Mouse (Mus musculus) small intestine, adult 2 months (tissue): ENCODE data around the gene Mettl18.

Source experiments
- CTCF ChIP-seq: fragments of 200-500 bp; IDR thresholded peaks from 2 replicates; pipeline ENCODE4 v1.5.1; 2012; ENCODE audit warnings: low read depth, mild to moderate bottlenecking, control low read depth, inconsistent platforms, low read length, moderate library complexity, mixed read lengths; ENCODE audit not compliant: insufficient replicate concordance, insufficient read length; ENCODE audit errors: extremely low read depth
- POLR2A ChIP-seq: fragments of 200-500 bp; IDR thresholded peaks from 2 replicates; pipeline ENCODE4 v1.6.1; 2012; ENCODE audit warnings: low read depth, mild to moderate bottlenecking, control low read depth, inconsistent platforms, low read length, moderate library complexity

DNA sequence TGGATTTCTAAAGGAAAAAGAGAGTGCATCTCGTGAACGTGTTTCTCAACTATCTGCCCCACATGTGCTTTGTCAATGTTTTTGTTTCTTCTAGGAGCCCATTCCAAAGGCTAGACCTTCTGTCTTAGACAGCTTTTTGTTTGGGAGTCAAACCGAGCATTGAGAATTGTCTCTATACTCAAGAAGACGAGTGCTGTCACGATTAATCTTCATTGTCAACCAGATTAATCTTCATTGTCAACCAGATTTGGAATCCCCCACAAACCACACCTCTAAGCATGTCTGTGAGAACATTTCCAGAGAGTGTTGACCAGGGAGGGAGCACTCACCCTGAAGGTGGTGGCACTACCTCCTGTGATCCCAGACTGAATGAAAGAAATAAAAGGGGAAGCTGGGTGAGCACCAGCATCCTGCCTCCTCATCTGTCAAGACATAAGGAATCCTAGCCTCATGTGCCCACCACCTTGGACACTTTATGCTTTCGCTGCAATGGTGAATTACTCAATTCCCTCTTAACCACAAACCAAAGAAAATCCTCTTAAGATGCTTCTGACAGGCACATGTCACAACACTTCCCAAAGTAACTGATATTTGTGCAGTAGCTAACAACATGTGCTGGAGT lies 7.3 kb downstream of the Mettl18 start:
- no peak for TF ChIP-seq CTCF
- TF ChIP-seq POLR2A, result no peak
